Mouse (Mus musculus): ENCODE results near the gene Capza1.

- TF ChIP-seq POLR2A (IDR thresholded peaks at IDR 0.05; ENCODE audit: borderline replicate concordance, low read depth, low read length): no peak
- TF ChIP-seq CTCF (IDR thresholded peaks at IDR 0.05; ENCODE audit: low read depth, low read length): no peak
Observed at GRCm38 (mm10) chr3:104869611-104870010, 5.3 kb upstream of the Capza1 start.
